Mouse (Mus musculus) hindbrain, embryonic 16.5 days (tissue): ENCODE results near the gene Cdk5rap2. TPM values are rescaled to one million over a fixed set of nuclear protein-coding genes. Genes with fewer than 3 reads are reported as not detected.

Source experiments
- ATAC-seq: fragments of 200-750 bp; cut with Nextera tagmentation; 2 replicates; pipeline ENCODE4 v1.8.0; 2017; ENCODE audit warnings: moderate TSS enrichment, moderate library complexity
- H3K27ac ChIP-seq: fragments of 300-500 bp; sonication (generic); 2 replicates; pipeline ENCODE4 v1.5.1; 2014; ENCODE audit warnings: low read depth, mild to moderate bottlenecking, control low read depth, low read length, moderate library complexity
- H3K27me3 ChIP-seq: fragments of 300-500 bp; sonication (generic); replicated peaks from 2 replicates; pipeline ENCODE4 v1.6.1; 2014; ENCODE audit warnings: low read length; ENCODE audit not compliant: control insufficient read depth, insufficient read depth
- H3K36me3 ChIP-seq: fragments of 300-500 bp; sonication (generic); 2 replicates; pipeline ENCODE4 v1.6.1; 2014; ENCODE audit warnings: mild to moderate bottlenecking, low read length, moderate library complexity, mixed read lengths; ENCODE audit not compliant: control insufficient read depth, insufficient read depth
- H3K4me1 ChIP-seq: fragments of 300-500 bp; sonication (generic); 2 replicates; pipeline ENCODE4 v1.6.1; 2014; ENCODE audit warnings: low read depth, low read length; ENCODE audit not compliant: control insufficient read depth, insufficient read depth
- H3K4me2 ChIP-seq: fragments of 300-500 bp; sonication (generic); 2 replicates; pipeline ENCODE4 v1.6.1; 2014; ENCODE audit warnings: mild to moderate bottlenecking, low read length, control low read depth, moderate library complexity
- H3K4me3 ChIP-seq: fragments of 300-500 bp; sonication (generic); 2 replicates; pipeline ENCODE4 v1.5.1; 2014; ENCODE audit warnings: mild to moderate bottlenecking, low read length, control low read depth, moderate library complexity
- H3K9ac ChIP-seq: fragments of 300-500 bp; sonication (generic); 2 replicates; pipeline ENCODE4 v1.6.1; 2014; ENCODE audit warnings: low read depth, mild to moderate bottlenecking, control low read depth, low read length, moderate library complexity
- H3K9me3 ChIP-seq: fragments of 300-500 bp; sonication (generic); 2 replicates; pipeline ENCODE4 v1.6.1; 2014; ENCODE audit warnings: mild to moderate bottlenecking, low read length, moderate library complexity; ENCODE audit not compliant: control insufficient read depth
- WGBS: fragments of 180-500 bp; shearing (Covaris S2); extraction: QIAGEN DNeasy Blood & Tissue Kit; methylation state at CpG from one replicate; pipeline ENCODE4 v1.1.7; 2014; 5-methylcytosine and 5-hydroxymethylcytosine counted together
- polyA plus RNA-seq: library from polyadenylated mRNA; unstranded; fragments of >200 nt; fragmentation: Nextera tagmentation; extraction: Ambion mirVana; gene quantifications from 2 replicates; pipeline ENCODE4 v1.2.1, GENCODE M21; 2015

Gene Cdk5rap2
- polyA plus RNA-seq, 1 experiment from 2014 or later, result 10.6 TPM

GRCm38 (mm10) chr4:70220277-70221180 lies 189.7 kb downstream of the Cdk5rap2 start:
- WGBS, result 59% methylated on average over 10 of the region's 10 CpGs

DNA sequence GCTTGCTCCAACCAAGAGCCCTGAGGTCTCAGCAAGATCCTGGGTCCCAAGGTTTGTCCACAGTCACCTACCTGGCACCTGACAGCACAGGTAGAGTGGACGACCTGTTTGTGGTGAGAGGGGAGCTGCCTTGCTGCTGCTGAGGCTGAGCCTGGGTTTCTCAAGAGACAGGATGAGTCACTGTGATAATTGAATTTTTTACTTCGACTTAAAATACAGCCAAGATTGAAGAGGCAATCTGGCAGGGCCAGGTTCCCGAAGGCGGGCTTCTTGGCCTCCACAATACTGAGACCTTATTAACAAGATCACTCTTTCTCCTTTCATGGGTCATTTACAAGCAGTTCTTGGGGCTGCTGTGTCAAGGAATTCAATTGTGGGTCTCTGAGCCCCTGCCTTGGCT lies 190.5 kb downstream of the Cdk5rap2 start:
- Histone ChIP-seq H3K4me3 (no peak overlapping the region), H3K4me2 (no peak overlapping the region), H3K4me1 (peaks cover 5% of the 10 kb centered on the region), H3K9me3 (no peaks in the 10 kb centered on the region), H3K9ac (no peak overlapping the region), H3K36me3 (peaks cover 6% of the 10 kb centered on the region; the same call in 1 of the 2 replicates), H3K27ac (no peak overlapping the region), H3K27me3 (no peaks in the 10 kb centered on the region)
- 51% methylated on average over 4 of the region's 4 CpGs for WGBS
- no peak for ATAC-seq

More at GRCm38 (mm10) chr4:70220277-70221180, 189.7 kb downstream of the Cdk5rap2 start:
- H3K9me3 ChIP-seq, result no peaks in the 10 kb centered on the region
- peaks cover 6% of the 10 kb centered on the region; the same call in 1 of the 2 replicates for H3K36me3 ChIP-seq
- no peak overlapping the region for H3K4me3 ChIP-seq
- peaks cover 5% of the 10 kb centered on the region for H3K4me1 ChIP-seq
- no peak overlapping the region for H3K4me2 ChIP-seq
- no peak overlapping the region for H3K9ac ChIP-seq
- no peak overlapping the region for H3K27ac ChIP-seq
- H3K27me3 ChIP-seq, result no peaks in the 10 kb centered on the region
- ATAC-seq, result 0 out of 2 replicates have a peak, but pooled peaks have one; percentile 37

DNA sequence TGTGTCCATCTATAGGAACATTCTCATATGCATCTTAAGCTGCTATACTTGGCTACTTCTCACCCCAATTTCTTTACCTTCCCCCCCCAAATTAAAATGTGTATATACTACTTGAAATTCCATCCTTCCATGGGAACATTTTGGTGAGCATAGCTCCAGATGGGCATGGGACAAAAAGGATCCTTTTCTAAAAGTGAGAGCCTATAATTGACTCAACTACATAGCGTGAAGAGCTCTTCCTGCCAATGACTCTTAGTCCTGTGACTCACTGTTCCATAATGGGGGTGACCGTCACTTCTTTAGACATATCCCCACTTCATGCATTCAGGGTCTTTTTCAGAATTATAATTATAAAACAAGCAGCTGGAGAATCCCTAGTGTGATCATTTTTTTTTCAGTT lies 224.3 kb downstream of the Cdk5rap2 start:
- Histone ChIP-seq H3K9ac (no peak overlapping the region), H3K4me2 (no peak overlapping the region), H3K4me1 (no peaks in the 10 kb centered on the region), H3K9me3 (no peaks in the 10 kb centered on the region), H3K27ac (no peak overlapping the region), H3K27me3 (no peaks in the 10 kb centered on the region), H3K36me3 (no peaks in the 10 kb centered on the region), H3K4me3 (no peak overlapping the region)
- WGBS, result 94% methylated on average over 2 of the region's 2 CpGs
- ATAC-seq, result no peak

Other genes with a start within 250 kb of the Cdk5rap2 start
- 22.4 and 25.6 TPM in 2 replicates for gene Megf9, start 124.6 kb upstream of the Cdk5rap2 start, polyA plus RNA-seq